Mouse (Mus musculus) myocyte (in vitro differentiated cells): ENCODE data around the gene Cript. TPM values are rescaled to one million over a fixed set of nuclear protein-coding genes. Genes with fewer than 3 reads are reported as not detected.

Source experiments
- H3K27me3 ChIP-seq: one replicate; pipeline ENCODE4 v1.6.1; 2011; ENCODE audit not compliant: control insufficient read depth, insufficient read depth, insufficient read length
- H3K36me3 ChIP-seq: one replicate; pipeline ENCODE4 v1.6.1; 2011; ENCODE audit not compliant: control insufficient read depth, insufficient read depth
- H3K4me2 ChIP-seq: one replicate; pipeline ENCODE4 v1.6.1; 2011; ENCODE audit warnings: low read depth, control low read depth
- H3K4me3 ChIP-seq: one replicate; pipeline ENCODE4 v1.5.1; 2011; ENCODE audit warnings: mild to moderate bottlenecking, control low read depth, moderate library complexity
- H3K79me2 ChIP-seq: one replicate; pipeline ENCODE4 v1.6.1; 2011; ENCODE audit not compliant: control insufficient read depth, insufficient read depth
- H3ac ChIP-seq: one replicate; pipeline ENCODE4 v1.6.1; 2011; ENCODE audit not compliant: control insufficient read depth, insufficient read length
- CEBPB ChIP-seq: IDR thresholded peaks from 2 replicates; pipeline ENCODE4 v1.6.1; 2011; ENCODE audit warnings: mild to moderate bottlenecking, moderate library complexity; ENCODE audit not compliant: poor library complexity, insufficient read depth, severe bottlenecking
- E2F4 ChIP-seq: IDR thresholded peaks from one replicate; pipeline ENCODE4 v1.6.1; 2011; ENCODE audit warnings: mild to moderate bottlenecking, control low read depth, moderate library complexity; ENCODE audit not compliant: insufficient read depth
- MAX ChIP-seq: IDR thresholded peaks from one replicate; pipeline ENCODE4 v1.6.1; 2011; ENCODE audit warnings: low read depth, mild to moderate bottlenecking, control low read depth
- MYOD1 ChIP-seq, 3 experiments: IDR thresholded peaks; one replicate each; pipeline ENCODE4 v1.6.1; 2011; ENCODE audit warnings: control low read depth in 2 of 3, low read depth in 2 of 3, mild to moderate bottlenecking in 2 of 3, moderate library complexity in 1 of 3; ENCODE audit not compliant: insufficient read length in 2 of 3, control insufficient read depth in 1 of 3
- MYOG ChIP-seq, 3 experiments: IDR thresholded peaks; one replicate each; pipeline ENCODE4 v1.6.1; 2011; ENCODE audit warnings: control low read depth in 2 of 3, low read depth in 2 of 3, mild to moderate bottlenecking in 2 of 3; ENCODE audit not compliant: insufficient read length in 2 of 3, control insufficient read depth in 1 of 3, insufficient read depth in 1 of 3
- POLR2A ChIP-seq: IDR thresholded peaks from one replicate; pipeline ENCODE4 v1.6.1; 2011; ENCODE audit warnings: low read depth, mild to moderate bottlenecking, control low read depth, moderate library complexity; ENCODE audit not compliant: insufficient read length
- POLR2AphosphoS2 ChIP-seq: IDR thresholded peaks from one replicate; pipeline ENCODE4 v1.6.1; 2011; ENCODE audit warnings: low read depth, control low read depth; ENCODE audit not compliant: insufficient read length
- REST ChIP-seq: IDR thresholded peaks from one replicate; pipeline ENCODE4 v1.6.1; 2011; ENCODE audit warnings: mild to moderate bottlenecking, control low read depth, moderate library complexity; ENCODE audit not compliant: insufficient read depth, insufficient read length
- SRF ChIP-seq: IDR thresholded peaks from one replicate; pipeline ENCODE4 v1.6.1; 2011; ENCODE audit warnings: low read depth; ENCODE audit not compliant: control insufficient read depth, insufficient read length
- TCF12 ChIP-seq: IDR thresholded peaks from one replicate; pipeline ENCODE4 v1.6.1; 2011; ENCODE audit warnings: mild to moderate bottlenecking, control low read depth; ENCODE audit not compliant: poor library complexity, insufficient read depth, severe bottlenecking
- TCF3 ChIP-seq: IDR thresholded peaks from one replicate; pipeline ENCODE4 v1.6.1; 2011; ENCODE audit warnings: low read depth, control low read depth; ENCODE audit not compliant: insufficient read length
- USF1 ChIP-seq: IDR thresholded peaks from one replicate; pipeline ENCODE4 v1.6.1; 2011; ENCODE audit warnings: low read depth, mild to moderate bottlenecking, control low read depth, moderate library complexity
- polyA plus RNA-seq: library from polyadenylated mRNA; unstranded; fragments of >200 nt; fragmentation: generic; extraction: Trizol; gene quantifications from one replicate; pipeline ENCODE4 v1.2.1, GENCODE M21; 2012; ENCODE audit warnings: missing spikeins

Cript gene
- polyA plus RNA-seq, 1 experiment: 49.1 TPM

DNA sequence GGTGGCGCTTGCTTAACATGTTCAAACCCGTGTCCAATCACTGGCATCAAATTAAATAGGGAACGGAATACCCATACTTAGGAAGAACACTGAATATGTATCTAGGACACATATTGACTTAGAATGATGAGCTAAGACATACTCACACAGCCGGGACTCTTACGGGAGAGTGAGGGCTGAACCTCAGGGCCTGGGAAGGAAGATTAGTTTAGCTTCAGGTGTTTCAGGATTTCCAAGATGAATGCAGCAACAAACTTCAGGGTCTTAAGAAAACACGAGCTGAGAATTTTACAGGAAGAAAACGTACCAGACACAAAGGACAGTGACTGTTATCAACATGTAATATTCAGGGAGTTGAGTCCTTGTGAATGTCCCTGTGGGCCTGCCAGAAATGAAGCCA lies 55.4 kb downstream of the Cript start:
- Histone ChIP-seq H3K4me3 (no peak overlapping the region), H3ac (no peak overlapping the region), H3K27me3 (no peaks in the 10 kb centered on the region), H3K4me2 (no peak overlapping the region), H3K36me3 (no peaks in the 10 kb centered on the region), H3K79me2 (no peaks in the 10 kb centered on the region)
- TF ChIP-seq REST (no peak), TCF12 (no peak), TCF3 (no peak), MYOG (IDR thresholded peaks at IDR 0.05; ENCODE audit: control insufficient read depth in 1 of 3, insufficient read depth in 1 of 3, insufficient read length in 2 of 3, low read depth in 2 of 3) (no peak), CEBPB (no peak), POLR2A (no peak), SRF (no peak), POLR2AphosphoS2 (no peak), E2F4 (no peak), MYOD1 (IDR thresholded peaks at IDR 0.05; ENCODE audit: control insufficient read depth in 1 of 3, insufficient read length in 2 of 3, low read depth in 2 of 3) (no peak), MAX (no peak), USF1 (no peak)

DNA sequence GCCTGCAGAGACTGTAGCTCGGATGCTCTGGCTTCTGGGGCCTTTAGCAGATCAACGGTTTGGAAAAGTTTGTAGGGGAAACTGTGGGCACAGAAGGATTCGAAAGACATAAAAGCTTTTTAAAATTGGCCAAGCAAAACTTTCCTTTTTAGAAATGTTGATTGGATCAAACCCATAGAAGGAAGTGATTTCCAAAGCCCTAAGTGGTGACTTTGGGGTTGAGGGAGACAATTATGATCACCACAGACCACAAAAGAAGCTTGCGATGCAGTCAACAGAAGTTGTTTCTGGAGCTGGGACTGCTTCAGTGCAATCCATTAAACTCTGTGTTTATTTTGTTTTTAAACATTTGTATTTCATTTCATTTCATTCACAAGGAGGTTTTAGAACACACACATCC lies 57.2 kb downstream of the Cript start:
- no peaks in the 10 kb centered on the region for H3K27me3 ChIP-seq
- H3ac ChIP-seq: no peak overlapping the region
- H3K79me2 ChIP-seq: no peaks in the 10 kb centered on the region
- no peak overlapping the region for H3K4me2 ChIP-seq
- no peaks in the 10 kb centered on the region for H3K36me3 ChIP-seq
- TF ChIP-seq TCF12: no peak
- TF ChIP-seq TCF3: no peak
- no peak for TF ChIP-seq POLR2AphosphoS2
- no peak for TF ChIP-seq CEBPB
- no peak for TF ChIP-seq SRF
- no peak for TF ChIP-seq MYOG (IDR thresholded peaks at IDR 0.05; ENCODE audit: control insufficient read depth in 1 of 3, insufficient read depth in 1 of 3, insufficient read length in 2 of 3, low read depth in 2 of 3)
- no peak for TF ChIP-seq USF1
- no peak for TF ChIP-seq MAX
- TF ChIP-seq POLR2A: no peak
- TF ChIP-seq REST: no peak
- TF ChIP-seq MYOD1 (IDR thresholded peaks at IDR 0.05; ENCODE audit: control insufficient read depth in 1 of 3, insufficient read length in 2 of 3, low read depth in 2 of 3): no peak
- no peak for TF ChIP-seq E2F4
- H3K4me3 ChIP-seq: no peak overlapping the region

DNA sequence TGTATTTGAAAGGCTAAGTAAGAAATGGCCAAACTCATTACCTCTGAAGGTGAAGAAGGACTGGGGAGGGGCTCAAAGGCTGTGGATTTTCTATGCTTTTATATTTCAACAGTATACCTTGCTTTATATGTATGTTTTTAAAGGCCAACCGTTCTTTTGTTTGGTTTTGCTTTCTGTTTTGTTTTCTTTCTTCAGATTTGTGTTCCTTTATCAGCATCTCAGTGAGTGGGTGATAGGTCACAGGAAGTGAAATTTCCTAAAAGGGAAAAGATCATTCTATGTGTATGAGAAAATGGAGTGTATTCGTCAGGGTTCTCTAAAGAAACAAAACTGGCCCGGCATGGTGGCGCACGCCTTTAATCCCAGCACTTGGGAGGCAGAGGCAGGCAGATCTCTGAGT lies 58.3 kb downstream of the Cript start:
- no peak overlapping the region for H3K4me3 ChIP-seq
- no peaks in the 10 kb centered on the region for H3K27me3 ChIP-seq
- H3K36me3 ChIP-seq: no peaks in the 10 kb centered on the region
- no peak overlapping the region for H3K4me2 ChIP-seq
- no peaks in the 10 kb centered on the region for H3K79me2 ChIP-seq
- H3ac ChIP-seq: no peak overlapping the region
- no peak for TF ChIP-seq SRF
- no peak for TF ChIP-seq E2F4
- TF ChIP-seq USF1: no peak
- no peak for TF ChIP-seq MYOD1 (IDR thresholded peaks at IDR 0.05; ENCODE audit: control insufficient read depth in 1 of 3, insufficient read length in 2 of 3, low read depth in 2 of 3)
- TF ChIP-seq TCF12: no peak
- no peak for TF ChIP-seq CEBPB
- TF ChIP-seq TCF3: no peak
- TF ChIP-seq POLR2A: no peak
- no peak for TF ChIP-seq MAX
- no peak for TF ChIP-seq POLR2AphosphoS2
- TF ChIP-seq REST: no peak
- TF ChIP-seq MYOG (IDR thresholded peaks at IDR 0.05; ENCODE audit: control insufficient read depth in 1 of 3, insufficient read depth in 1 of 3, insufficient read length in 2 of 3, low read depth in 2 of 3): no peak

Other genes with a start within 250 kb of the Cript start
- not detected for gene Tmem247, start 108.2 kb upstream of the Cript start, polyA plus RNA-seq
- not detected for gene Atp6v1e2, start 77.7 kb upstream of the Cript start, polyA plus RNA-seq
- 60.0 TPM for gene Rhoq, start 62.5 kb upstream of the Cript start, polyA plus RNA-seq
- gene Pigf, start 144 bp upstream of the Cript start, polyA plus RNA-seq: 14.8 TPM
- 14.0 TPM for gene Socs5, start 82.1 kb downstream of the Cript start, polyA plus RNA-seq
- gene Mcfd2, start 240.4 kb downstream of the Cript start, polyA plus RNA-seq: 59.1 TPM